Mouse (Mus musculus) ES-E14 (cell line): ENCODE results near the gene Pde4d.

Experiments
- CHD2 ChIP-seq: IDR thresholded peaks from 2 replicates; pipeline ENCODE4 v1.6.1; 2014; ENCODE audit warnings: mild to moderate bottlenecking, low read depth, low read length, inconsistent platforms
- HCFC1 ChIP-seq: IDR thresholded peaks from 2 replicates; pipeline ENCODE4 v1.6.1; 2012; ENCODE audit warnings: low read length, inconsistent platforms, borderline replicate concordance; ENCODE audit not compliant: insufficient read depth
- MAFK ChIP-seq: IDR thresholded peaks from 2 replicates; pipeline ENCODE4 v1.6.1; 2014; ENCODE audit warnings: mild to moderate bottlenecking, low read depth, low read length, inconsistent platforms; ENCODE audit not compliant: insufficient read depth
- ZC3H11A ChIP-seq: IDR thresholded peaks from 2 replicates; pipeline ENCODE4 v1.6.1; 2012; ENCODE audit warnings: low read depth, mild to moderate bottlenecking, inconsistent platforms, low read length, borderline replicate concordance
- ZNF384 ChIP-seq: IDR thresholded peaks from 2 replicates; pipeline ENCODE4 v1.6.1; 2012; ENCODE audit warnings: low read depth, low read length, inconsistent platforms

DNA sequence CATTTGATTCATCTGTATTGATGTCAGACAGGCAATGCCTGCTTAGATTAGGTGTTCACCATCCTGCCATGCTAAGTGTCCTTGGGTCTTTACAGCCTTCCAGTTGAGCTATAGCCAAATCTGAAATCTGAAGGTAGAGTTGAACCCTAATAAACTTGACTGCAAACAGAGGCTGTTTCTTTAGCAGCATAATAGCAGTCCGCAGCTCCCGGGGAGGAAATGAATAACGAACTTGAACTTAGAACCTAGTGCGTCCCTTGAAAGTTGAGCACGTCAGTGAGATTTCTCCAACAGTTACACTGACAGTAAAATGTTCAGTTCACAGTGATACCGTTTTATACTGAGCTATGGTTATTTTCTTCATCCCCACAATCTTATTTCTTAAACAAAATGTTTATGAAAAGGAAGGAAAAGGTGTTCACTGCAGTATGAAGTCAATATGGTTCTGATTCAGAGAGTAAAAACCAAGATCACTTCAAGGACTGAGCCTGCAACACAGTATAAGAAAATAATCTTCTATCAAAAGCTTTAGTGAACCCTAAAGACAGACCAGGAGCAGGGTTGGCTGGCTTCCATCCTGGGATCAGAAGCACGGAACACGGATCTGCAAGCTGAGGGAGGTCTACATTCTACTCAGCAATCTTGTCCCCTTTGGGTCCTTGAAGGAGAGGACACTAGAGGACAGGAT, 1372.1 kb downstream of the Pde4d start:
- no peak for TF ChIP-seq CHD2
- no peak for TF ChIP-seq ZC3H11A
- TF ChIP-seq MAFK: no peak
- TF ChIP-seq ZNF384: no peak
- no peak for TF ChIP-seq HCFC1
